Mouse (Mus musculus): Measurements from ENCODE around the gene Gxylt2.

DNA sequence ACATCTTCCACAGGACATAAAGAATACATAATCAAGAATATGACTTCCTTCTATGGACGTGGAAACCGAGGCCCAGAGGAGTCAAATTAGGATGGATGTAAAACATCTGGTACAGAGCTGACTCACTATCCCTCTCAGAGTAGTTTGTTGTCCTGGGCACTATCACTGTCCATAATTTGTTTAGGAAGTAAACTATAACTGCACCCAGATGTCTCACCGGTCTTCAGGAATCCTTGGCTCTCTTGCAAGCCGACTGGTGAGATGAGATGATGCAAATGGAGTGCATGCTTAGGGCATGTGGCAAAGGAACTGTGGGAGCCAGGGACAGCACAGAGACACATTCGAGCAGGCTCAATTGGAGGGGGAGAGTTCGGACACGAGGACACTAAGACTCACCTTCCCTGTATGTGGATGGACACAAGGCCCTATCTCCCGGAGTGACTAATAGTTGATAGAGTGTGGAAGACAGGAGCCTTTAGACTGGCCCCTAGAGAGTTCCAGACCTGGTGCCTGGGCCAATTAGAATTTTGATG lies 10.8 kb downstream of the Gxylt2 start:
- no peak for TF ChIP-seq CTCF (IDR thresholded peaks at IDR 0.05; ENCODE audit: low read depth, low read length)
- TF ChIP-seq POLR2A (IDR thresholded peaks at IDR 0.05; ENCODE audit: borderline replicate concordance, low read depth, low read length), result no peak

Data from bone marrow macrophage, adult 2 months (primary cell).